Mouse (Mus musculus): ENCODE results near the gene Rapgef3. TPM values are rescaled to one million over a fixed set of nuclear protein-coding genes. Genes with fewer than 3 reads are reported as not detected.

Rapgef3 gene
- polyA plus RNA-seq, 1 experiment from 2014 or later = 18.7 TPM

GRCm38 (mm10) chr15:97715083-97715482, 52.7 kb downstream of the Rapgef3 start:
- H3K27me3 ChIP-seq (replicated peaks; ENCODE audit: insufficient read depth, low read length) = no peaks in the 10 kb centered on the region
- peaks cover 9% of the 10 kb centered on the region for H3K4me1 ChIP-seq (ENCODE audit: insufficient read depth, low read depth, low read length)
- H3K36me3 ChIP-seq (ENCODE audit: insufficient read depth, low read length) = no peaks in the 10 kb centered on the region
- TF ChIP-seq CTCF (IDR thresholded peaks at IDR 0.05) = no peak
- TF ChIP-seq EP300 (IDR thresholded peaks at IDR 0.05) = no peak
- no peak for DNase-seq (ENCODE audit: low spot score)
- no peak overlapping the region for H3K9ac ChIP-seq (replicated peaks; ENCODE audit: low read depth)
- H3K27ac ChIP-seq (ENCODE audit: low read length) = no peak overlapping the region
- WGBS = 84% methylated on average over 8 of the region's 8 CpGs
- no peaks in the 10 kb centered on the region for H3K9me3 ChIP-seq (ENCODE audit: low read length)
- H3K4me2 ChIP-seq (replicated peaks; ENCODE audit: low read depth, low read length) = no peak overlapping the region
- no peak for ATAC-seq
- no peak overlapping the region for H3K4me3 ChIP-seq (ENCODE audit: low read depth, low read length)

GRCm38 (mm10) chr15:97712546-97712945, 55.2 kb downstream of the Rapgef3 start:
- DNase-seq (ENCODE audit: low spot score) (no peak), ATAC-seq (no peak)
- Histone ChIP-seq H3K27ac (ENCODE audit: low read length) (no peak overlapping the region), H3K27me3 (replicated peaks; ENCODE audit: insufficient read depth, low read length) (no peaks in the 10 kb centered on the region), H3K9ac (replicated peaks; ENCODE audit: low read depth) (no peak overlapping the region), H3K36me3 (ENCODE audit: insufficient read depth, low read length) (no peaks in the 10 kb centered on the region), H3K9me3 (ENCODE audit: low read length) (no peaks in the 10 kb centered on the region), H3K4me2 (replicated peaks; ENCODE audit: low read depth, low read length) (no peak overlapping the region), H3K4me3 (ENCODE audit: low read depth, low read length) (no peak overlapping the region), H3K4me1 (ENCODE audit: insufficient read depth, low read depth, low read length) (0 out of 2 replicates have a peak, but pooled peaks cover 2% of the 10 kb centered on the region)
- no peak for TF ChIP-seq CTCF (IDR thresholded peaks at IDR 0.05)
- no peak for TF ChIP-seq EP300 (IDR thresholded peaks at IDR 0.05)
- WGBS = 56% methylated on average over 6 of the region's 6 CpGs

- no peak overlapping the region for H3K4me2 ChIP-seq (replicated peaks; ENCODE audit: low read depth, low read length)
- no peaks in the 10 kb centered on the region for H3K4me1 ChIP-seq (ENCODE audit: insufficient read depth, low read depth, low read length)
- no peaks in the 10 kb centered on the region for H3K27me3 ChIP-seq (replicated peaks; ENCODE audit: insufficient read depth, low read length)
- ATAC-seq (no peak), DNase-seq (ENCODE audit: low spot score) (no peak)
- H3K36me3 ChIP-seq (ENCODE audit: insufficient read depth, low read length) = no peaks in the 10 kb centered on the region
- TF ChIP-seq CTCF (IDR thresholded peaks at IDR 0.05) (no peak), EP300 (IDR thresholded peaks at IDR 0.05) (no peak)
- H3K27ac ChIP-seq (ENCODE audit: low read length) = no peak overlapping the region
- no peak overlapping the region for H3K4me3 ChIP-seq (ENCODE audit: low read depth, low read length)
- H3K9ac ChIP-seq (replicated peaks; ENCODE audit: low read depth) = no peak overlapping the region
- no peaks in the 10 kb centered on the region for H3K9me3 ChIP-seq (ENCODE audit: low read length)
- 55% methylated on average over 6 of the region's 6 CpGs for WGBS
These were observed 56.9 kb downstream of the Rapgef3 start for GRCm38 (mm10) chr15:97710906-97711305.

GRCm38 (mm10) chr15:97705211-97706050, 62.3 kb downstream of the Rapgef3 start, which contains the start of gene Rpap3:
Rpap3 (minus strand) TSS chr15:97705825.
- H3K27me3 ChIP-seq (replicated peaks; ENCODE audit: insufficient read depth, low read length) = no peaks in the 10 kb centered on the region
- TF ChIP-seq CTCF (IDR thresholded peaks at IDR 0.05) = no peak
- no peak for TF ChIP-seq EP300 (IDR thresholded peaks at IDR 0.05)
- DNase-seq (ENCODE audit: low spot score) (peak; percentile 86), ATAC-seq (peak; percentile 96)
- peak within 1 kb of the TSS; percentile 47 for H3K27ac ChIP-seq (ENCODE audit: low read length)
- under 1% methylated on average over 61 of the region's 71 CpGs for WGBS
- H3K4me2 ChIP-seq (replicated peaks; ENCODE audit: low read depth, low read length) = peak within 1 kb of the TSS; percentile 84
- 0 out of 2 replicates have a peak, but pooled peaks cover 5% of the 10 kb centered on the region for H3K36me3 ChIP-seq (ENCODE audit: insufficient read depth, low read length)
- no peaks in the 10 kb centered on the region for H3K9me3 ChIP-seq (ENCODE audit: low read length)
- peak within 1 kb of the TSS; percentile 70 for H3K9ac ChIP-seq (replicated peaks; ENCODE audit: low read depth)
- H3K4me3 ChIP-seq (ENCODE audit: low read depth, low read length) = peak within 1 kb of the TSS; percentile 82
- peaks cover 3% of the 10 kb centered on the region; the same call in 1 of the 2 replicates for H3K4me1 ChIP-seq (ENCODE audit: insufficient read depth, low read depth, low read length)

GRCm38 (mm10) chr15:97696616-97697015, 71.2 kb downstream of the Rapgef3 start:
- TF ChIP-seq CTCF (IDR thresholded peaks at IDR 0.05) (no peak), EP300 (IDR thresholded peaks at IDR 0.05) (no peak)
- Histone ChIP-seq H3K9ac (replicated peaks; ENCODE audit: low read depth) (no peak overlapping the region), H3K27me3 (replicated peaks; ENCODE audit: insufficient read depth, low read length) (no peaks in the 10 kb centered on the region), H3K4me3 (ENCODE audit: low read depth, low read length) (no peak overlapping the region), H3K27ac (ENCODE audit: low read length) (no peak overlapping the region), H3K36me3 (ENCODE audit: insufficient read depth, low read length) (peaks cover 30% of the 10 kb centered on the region; the same call in 1 of the 2 replicates), H3K4me1 (ENCODE audit: insufficient read depth, low read depth, low read length) (no peaks in the 10 kb centered on the region), H3K9me3 (ENCODE audit: low read length) (no peaks in the 10 kb centered on the region), H3K4me2 (replicated peaks; ENCODE audit: low read depth, low read length) (no peak overlapping the region)
- WGBS = 83% methylated on average over 10 of the region's 10 CpGs
- DNase-seq (ENCODE audit: low spot score) (no peak), ATAC-seq (no peak)

Other genes starting within 250 kb of the Rapgef3 start
- 14.3 and 15.5 TPM in 2 replicates for gene Rpap3, start 62.1 kb downstream of the Rapgef3 start, polyA plus RNA-seq (2015; fragmentation: Nextera tagmentation; extraction: Ambion mirVana)
- 2.1 and 2.9 TPM in 2 replicates for gene Endou, start 36.6 kb downstream of the Rapgef3 start, polyA plus RNA-seq (2015; fragmentation: Nextera tagmentation; extraction: Ambion mirVana)
- gene Slc48a1, start 10.5 kb upstream of the Rapgef3 start, polyA plus RNA-seq (2015; fragmentation: Nextera tagmentation; extraction: Ambion mirVana) = 69.5 and 75.7 TPM in 2 replicates
- 43.2 and 52.1 TPM in 2 replicates for gene Hdac7, start 76.5 kb upstream of the Rapgef3 start, polyA plus RNA-seq (2015; fragmentation: Nextera tagmentation; extraction: Ambion mirVana)
- 2.6 TPM in 2 replicates for gene Vdr, start 142.7 kb upstream of the Rapgef3 start, polyA plus RNA-seq (2015; fragmentation: Nextera tagmentation; extraction: Ambion mirVana)
- gene Tmem106c, start 196.2 kb upstream of the Rapgef3 start, polyA plus RNA-seq (2015; fragmentation: Nextera tagmentation; extraction: Ambion mirVana) = 30.3 and 36.7 TPM in 2 replicates
- gene Col2a1, start 236.7 kb upstream of the Rapgef3 start, polyA plus RNA-seq (2015; fragmentation: Nextera tagmentation; extraction: Ambion mirVana) = 0.18 TPM in 1 of 2 replicates, not detected in the other

Data from lung, postnatal 0 days (tissue).